Mouse (Mus musculus): Measurements from ENCODE around the gene Olfr836.
"Not testable (repeated sequence)": the region's sequence is repeated elsewhere in the genome, so short reads cannot be mapped to it uniquely, and the experiment has no call there.

Gene Olfr836

GRCm38 (mm10) chr9:19120082-19120481 lies at the start of gene Olfr836:
Gene Olfr836, plus strand, starts transcription at chr9:19120382.
- no peak for DNase-seq (ENCODE audit: inconsistent age in 2 of 2, low spot score in 1 of 2)

GRCm38 (mm10) chr9:19084986-19085385 lies 35.2 kb upstream of the Olfr836 start:
- no peak for DNase-seq (ENCODE audit: inconsistent age in 2 of 2, low spot score in 1 of 2)

GRCm38 (mm10) chr9:19092889-19093753 lies 27.1 kb upstream of the Olfr836 start:
- DNase-seq (ENCODE audit: inconsistent age in 2 of 2, low spot score in 1 of 2), result not testable (repeated sequence)

GRCm38 (mm10) chr9:19097286-19097685 lies 22.9 kb upstream of the Olfr836 start:
- no peak for DNase-seq (ENCODE audit: inconsistent age in 2 of 2, low spot score in 1 of 2)

- no peak for DNase-seq (ENCODE audit: inconsistent age in 2 of 2, low spot score in 1 of 2)
These were observed 15.8 kb downstream of the Olfr836 start, which contains the start of gene Olfr837 for GRCm38 (mm10) chr9:19136017-19136416. Gene Olfr837, plus strand, starts transcription at chr9:19136317.
